Mouse (Mus musculus) thymus, postnatal 0 days (tissue): ENCODE data around the gene Prkce. TPM values are rescaled to one million over a fixed set of nuclear protein-coding genes. Genes with fewer than 3 reads are reported as not detected.
A peak's percentile ranks its signal among the peaks of the same experiment; 100 is the strongest.
"Not testable (repeated sequence)": the region's sequence is repeated elsewhere in the genome, so short reads cannot be mapped to it uniquely, and the experiment has no call there.

ENCODE experiments used
- DNase-seq: peaks from one replicate; pipeline ENCODE4 v3.0.0-alpha.2; 2015; ENCODE audit warnings: low spot score
- polyA plus RNA-seq: library from polyadenylated mRNA; unstranded; fragments of >200 nt; fragmentation: Nextera tagmentation; extraction: Ambion mirVana; gene quantifications from 2 replicates; pipeline ENCODE4 v1.2.1, GENCODE M21; 2015

The Prkce gene
- polyA plus RNA-seq, 1 experiment from 2014 or later, result 1.6 TPM

- no peak for DNase-seq
Measured at GRCm38 (mm10) chr17:86467967-86468366, 300.4 kb downstream of the Prkce start.

GRCm38 (mm10) chr17:86470160-86470559 is 302.6 kb downstream of the Prkce start:
- no peak for DNase-seq

GRCm38 (mm10) chr17:86471684-86472083 is 304.1 kb downstream of the Prkce start:
- DNase-seq, result peak; percentile 36

GRCm38 (mm10) chr17:86476674-86477073 is 309.1 kb downstream of the Prkce start:
- DNase-seq, result no peak

GRCm38 (mm10) chr17:86477401-86477800 is 309.8 kb downstream of the Prkce start:
- DNase-seq, result not testable (repeated sequence)

GRCm38 (mm10) chr17:86479406-86479805 is 311.8 kb downstream of the Prkce start:
- no peak for DNase-seq

GRCm38 (mm10) chr17:86482675-86483074 is 315.1 kb downstream of the Prkce start:
- DNase-seq, result no peak

GRCm38 (mm10) chr17:86484087-86484737 is 316.6 kb downstream of the Prkce start:
- DNase-seq, result peak; percentile 62

GRCm38 (mm10) chr17:86486657-86487056 is 319.1 kb downstream of the Prkce start:
- no peak for DNase-seq

GRCm38 (mm10) chr17:86487450-86487849 is 319.9 kb downstream of the Prkce start:
- DNase-seq, result no peak

- no peak for DNase-seq
Measured at GRCm38 (mm10) chr17:86489827-86490226, 322.2 kb downstream of the Prkce start.

GRCm38 (mm10) chr17:86492376-86492775 is 324.8 kb downstream of the Prkce start:
- no peak for DNase-seq

GRCm38 (mm10) chr17:86493891-86494420 is 326.4 kb downstream of the Prkce start:
- DNase-seq, result no peak

GRCm38 (mm10) chr17:86494494-86494893 is 326.9 kb downstream of the Prkce start:
- DNase-seq, result no peak

- no peak for DNase-seq
Measured at GRCm38 (mm10) chr17:86494895-86495294, 327.3 kb downstream of the Prkce start.

- DNase-seq, result peak; percentile 36
Measured at GRCm38 (mm10) chr17:86496123-86496771, 328.7 kb downstream of the Prkce start.

GRCm38 (mm10) chr17:86497302-86497701 is 329.7 kb downstream of the Prkce start:
- no peak for DNase-seq

- no peak for DNase-seq
Measured at GRCm38 (mm10) chr17:86499359-86500045, 331.9 kb downstream of the Prkce start.

GRCm38 (mm10) chr17:86501393-86501792 is 333.8 kb downstream of the Prkce start:
- DNase-seq, result no peak

- DNase-seq, result no peak
Measured at GRCm38 (mm10) chr17:86503208-86503897, 335.8 kb downstream of the Prkce start.

- no peak for DNase-seq
Measured at GRCm38 (mm10) chr17:86505183-86505631, 337.6 kb downstream of the Prkce start, which contains the start of gene Gm10309. Gene Gm10309 (minus strand): TSS chr17:86505232.
